Mouse (Mus musculus) heart, postnatal 25 days (tissue): ENCODE results near the gene Stpg3. TPM values are rescaled to one million over a fixed set of nuclear protein-coding genes. Genes with fewer than 3 reads are reported as not detected.
A peak's percentile ranks its signal among the peaks of the same experiment; 100 is the strongest.

ENCODE experiments used
- DNase-seq: peaks from one replicate; pipeline ENCODE4 v3.0.0; 2022; ENCODE audit warnings: low spot score
- intact Hi-C: fragments of 180-260 bp; cut with DNase I; formaldehyde crosslinking; loops from one replicate; pipeline ENCODE4 v1.15.1; 2025
- total RNA-seq, 2 experiments: library from RNA; stranded (reverse); gene quantifications; 2 replicates each; pipeline ENCODE4 v1.2.3; 2021

Stpg3 gene
- total RNA-seq, 2 experiments from 2014 or later = not detected

DNA sequence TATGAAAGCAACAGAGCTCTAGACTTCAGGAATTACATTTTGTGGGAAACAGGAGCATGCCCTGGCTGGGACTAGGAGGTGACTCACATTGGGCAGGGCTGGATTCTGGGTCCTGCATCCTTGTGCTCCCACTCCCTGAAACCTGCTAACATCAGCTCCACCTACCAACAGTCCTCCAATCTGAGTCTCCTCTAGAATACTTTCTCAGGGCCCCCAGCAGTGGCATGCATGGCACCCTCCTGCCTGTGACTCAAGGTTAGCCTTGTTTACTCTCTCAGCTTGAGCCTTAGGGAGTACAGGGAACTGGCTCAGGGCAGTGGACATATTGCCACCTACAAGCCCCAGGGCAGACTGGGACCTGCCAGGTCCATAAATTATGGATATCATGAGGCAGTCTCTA is 23.7 kb upstream of the Stpg3 start:
- intact Hi-C loops = no loop called here
- no peak for DNase-seq

DNA sequence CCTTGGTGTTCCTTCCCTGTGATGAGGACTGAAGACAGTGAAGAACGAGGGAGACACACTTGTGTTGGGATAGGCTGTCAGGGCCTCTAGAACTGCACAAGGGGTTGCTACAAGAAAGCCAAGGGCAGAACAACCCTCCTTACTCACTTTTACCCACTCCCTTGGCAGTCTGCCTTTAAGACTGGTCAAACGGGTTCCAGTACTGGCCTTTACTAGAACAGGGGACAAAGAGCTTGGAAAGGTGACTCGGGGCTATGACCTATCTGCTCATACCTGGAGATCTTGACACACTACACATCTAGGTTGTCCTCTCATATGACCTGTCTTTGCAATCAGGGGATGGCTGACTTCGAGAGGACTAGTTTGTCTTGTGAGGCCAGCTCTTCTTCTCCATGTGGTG is 23.1 kb upstream of the Stpg3 start:
- intact Hi-C loops = no loop called here
- DNase-seq = no peak

DNA sequence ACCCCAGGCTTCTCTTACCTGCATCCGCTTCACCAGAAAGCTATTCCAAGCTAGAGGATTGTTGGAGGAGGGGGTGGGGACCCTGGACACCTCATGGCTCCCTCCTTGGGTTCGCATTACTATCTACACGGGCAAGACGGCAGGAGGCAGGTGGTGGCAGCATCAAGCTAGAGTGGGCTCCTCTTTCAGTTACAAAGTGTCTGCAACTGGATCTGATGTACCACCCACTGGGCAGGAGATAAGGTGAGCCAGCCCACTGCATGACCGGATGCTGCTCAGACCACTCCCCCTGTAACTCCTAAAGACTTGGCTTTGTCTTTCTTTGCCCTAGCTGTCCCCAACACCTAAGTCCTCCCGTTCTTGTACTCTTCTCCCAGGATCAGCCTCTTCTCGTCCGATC is 22.2 kb upstream of the Stpg3 start, which contains the start of gene Rnf224:
Gene Rnf224, minus strand, starts transcription at position 174 of the 400 bp plus-strand sequence.
- no peak for DNase-seq
- intact Hi-C loops = no loop called here

DNA sequence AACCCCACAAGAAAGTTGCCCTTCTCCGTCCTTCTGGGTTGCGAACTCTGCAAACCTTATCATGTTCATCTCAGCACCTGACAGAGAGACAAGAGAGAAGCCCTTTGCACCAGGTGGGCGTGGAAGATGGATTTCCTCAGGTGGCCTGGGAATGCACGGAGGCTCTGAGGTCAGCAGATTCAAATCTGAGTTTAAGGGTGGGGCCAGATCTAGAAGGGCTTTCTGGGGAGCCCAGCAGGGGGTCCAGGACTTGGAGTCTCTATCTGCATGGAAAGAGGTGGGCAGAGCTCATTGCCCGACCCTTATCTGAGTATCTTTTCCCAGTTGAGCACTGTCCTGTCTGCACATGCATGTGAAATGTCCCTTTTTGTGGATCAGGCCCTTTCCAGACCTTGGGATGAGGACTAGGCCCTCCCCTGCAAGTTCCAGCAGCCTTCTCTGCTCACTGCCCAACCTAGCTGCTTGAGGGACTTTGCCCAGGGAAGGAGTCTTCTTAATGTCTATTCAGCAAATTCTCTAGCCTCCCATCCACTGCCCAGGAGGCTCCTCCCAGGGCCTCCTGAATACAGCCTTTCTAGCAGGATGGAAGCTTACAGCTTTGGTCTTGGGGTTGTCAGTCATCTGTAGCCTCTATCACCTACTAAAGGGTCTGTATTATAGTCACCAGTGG is 20.2 kb upstream of the Stpg3 start:
- no peak for DNase-seq
- intact Hi-C loops = no loop called here

DNA sequence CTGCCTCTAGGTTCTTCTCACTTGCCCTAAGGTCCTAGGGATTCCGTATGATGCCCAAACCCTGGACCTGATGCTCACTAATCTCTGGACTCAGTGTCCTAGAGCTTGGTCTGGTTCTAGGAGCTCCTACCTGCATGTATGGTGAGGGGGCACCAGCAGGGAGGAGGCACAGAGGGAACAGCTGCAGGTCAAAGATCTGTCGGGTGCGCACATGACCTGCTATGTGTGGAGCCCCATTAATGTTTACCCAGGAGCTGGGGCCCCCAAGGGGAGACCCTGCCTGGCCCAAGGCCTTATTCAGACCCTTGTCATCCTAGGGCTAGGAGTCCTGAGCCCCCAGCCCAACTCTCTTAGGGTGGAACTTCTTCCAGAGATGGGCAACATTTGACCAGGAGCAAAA is 19.6 kb upstream of the Stpg3 start, which contains the start of gene Slc34a3:
Gene Slc34a3, minus strand, starts transcription at position 315 of the 400 bp plus-strand sequence.
- DNase-seq = no peak
- intact Hi-C loops = no loop called here

DNA sequence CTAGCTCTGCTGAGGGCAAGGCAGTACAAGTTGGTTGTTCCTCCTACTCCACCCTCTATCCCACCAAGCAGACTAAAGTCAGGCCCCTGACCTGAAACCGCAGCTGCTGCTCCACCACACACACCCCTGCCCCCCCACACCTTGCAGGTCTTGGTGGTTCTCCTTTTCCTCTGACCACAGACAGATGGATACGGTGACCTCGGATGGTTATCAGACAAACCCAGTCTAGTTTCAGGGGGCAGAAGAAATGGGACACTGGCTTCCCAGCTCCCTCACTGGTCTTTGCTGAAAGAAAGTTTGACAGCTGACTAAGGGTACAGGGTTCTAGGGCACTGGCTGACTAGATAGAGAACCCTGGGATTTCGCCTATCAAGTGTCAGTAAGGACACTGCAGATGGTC is 19.0 kb upstream of the Stpg3 start:
- intact Hi-C loops = no loop called here
- DNase-seq = no peak

DNA sequence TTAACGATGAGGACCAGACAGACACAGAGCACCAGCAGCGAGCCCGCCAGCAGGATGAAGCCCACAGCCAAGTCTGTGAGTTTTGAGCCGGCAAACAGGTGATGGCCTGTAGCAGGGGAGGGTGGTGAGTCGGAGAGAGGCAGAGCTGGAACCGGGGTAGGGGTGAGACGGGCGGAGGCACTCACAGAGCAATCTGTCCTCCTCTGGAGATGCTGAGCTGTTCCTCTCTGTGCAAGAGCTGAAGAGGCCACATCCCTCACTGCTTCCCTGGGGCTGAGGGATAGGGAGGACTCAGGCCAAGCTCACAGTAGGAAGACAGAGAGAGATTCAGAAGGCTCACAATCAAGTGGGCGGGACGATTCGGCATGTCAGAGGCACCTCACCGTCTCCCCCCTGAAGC is 16.6 kb upstream of the Stpg3 start:
- no peak for DNase-seq
- intact Hi-C loops = no loop called here

DNA sequence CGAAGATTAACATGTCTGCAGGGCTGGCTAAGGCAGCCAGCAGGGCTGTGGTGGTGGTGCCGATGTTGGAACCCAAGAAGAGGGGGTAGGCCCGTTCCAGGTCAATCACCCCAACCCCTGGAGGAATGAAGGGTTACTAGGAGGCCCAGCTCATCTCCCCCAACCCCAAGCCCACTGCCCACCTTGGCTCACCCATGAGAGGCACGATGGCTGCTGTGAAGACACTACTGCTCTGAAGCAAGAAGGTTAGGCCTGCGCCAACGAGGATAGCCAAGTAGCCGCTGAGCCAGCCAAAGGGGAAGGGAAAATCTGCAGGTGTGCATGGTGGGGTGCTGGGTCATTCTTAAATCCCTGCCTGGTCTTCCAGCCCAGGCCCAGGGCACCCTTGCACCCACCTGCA is 16.1 kb upstream of the Stpg3 start:
- intact Hi-C loops = no loop called here
- no peak for DNase-seq

DNA sequence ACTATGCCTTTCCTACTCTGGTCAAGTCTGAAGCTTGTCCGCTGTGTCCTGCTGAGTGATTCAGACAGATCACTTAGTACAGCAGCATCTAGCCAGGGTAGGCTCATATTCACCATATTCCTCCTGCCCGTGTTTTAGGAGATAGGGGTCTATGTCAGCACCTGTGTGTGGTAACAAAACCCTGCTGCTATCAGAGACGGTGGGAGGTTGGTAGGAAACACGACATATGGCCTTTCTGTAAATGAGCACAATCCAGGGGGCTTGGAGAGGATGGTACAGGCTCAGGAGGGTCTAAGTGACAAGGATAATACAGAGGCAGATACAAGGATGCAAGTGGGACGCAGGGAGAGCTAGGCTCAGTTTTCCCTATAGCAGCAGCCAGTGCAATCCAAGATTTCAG is 15.1 kb upstream of the Stpg3 start:
- intact Hi-C loops = loop anchor here (2.0 to 5.0 kb wide), 2 partner anchors 23 to 63 kb away; no protein-coding TSS in a partner anchor
- no peak for DNase-seq

DNA sequence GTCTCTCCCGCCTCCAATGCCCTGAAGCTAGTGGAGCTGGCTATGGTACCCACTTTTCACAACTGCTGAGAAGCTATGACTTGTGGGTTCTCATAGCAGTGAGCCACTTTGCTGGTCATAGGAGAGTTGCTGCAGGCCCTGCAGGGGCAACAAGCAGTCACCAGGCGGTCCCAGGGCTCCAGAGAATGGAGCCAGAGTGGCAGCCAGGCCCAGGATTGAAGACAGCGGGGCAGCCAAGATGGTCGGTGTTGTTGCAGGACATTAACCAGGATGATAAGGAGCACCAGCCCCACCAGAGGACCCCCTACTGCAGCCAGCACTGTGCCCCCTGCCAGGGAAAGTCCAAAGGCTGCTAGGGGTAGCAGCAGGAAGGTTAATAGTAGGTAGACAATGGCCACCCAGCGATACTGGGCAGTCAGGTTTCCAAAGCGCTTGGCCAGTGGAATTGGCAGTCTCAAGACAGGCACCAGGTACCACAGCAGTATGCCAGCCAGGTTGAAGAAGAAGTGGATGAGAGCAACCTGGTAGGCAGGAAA is 14.6 kb upstream of the Stpg3 start:
- no peak for DNase-seq
- intact Hi-C loops = loop anchor here (1.0 to 5.0 kb wide), 3 partner anchors 24 to 63 kb away; no protein-coding TSS in a partner anchor

DNA sequence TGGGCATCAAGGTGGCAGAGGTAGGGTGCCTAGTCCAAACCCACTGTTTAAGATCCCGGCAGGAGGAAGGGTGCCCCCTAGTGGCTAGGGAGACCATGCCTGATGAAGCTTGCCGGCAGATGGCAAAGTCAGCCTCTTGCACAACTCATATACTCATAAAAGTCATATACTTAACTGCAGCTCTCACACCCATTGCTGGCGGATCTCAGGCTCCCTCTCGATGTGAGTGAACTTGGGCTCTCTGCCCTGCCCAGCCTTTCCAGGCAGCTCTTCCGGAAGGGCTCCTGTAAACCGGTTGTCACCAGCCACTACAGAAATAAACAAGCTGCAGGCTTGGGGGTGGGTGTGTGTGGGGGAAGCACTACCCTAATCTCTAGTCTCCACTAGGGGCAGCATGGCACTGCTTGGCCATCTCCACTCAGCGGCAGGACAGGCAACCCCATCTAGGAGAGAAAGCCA is 14.0 kb upstream of the Stpg3 start:
- intact Hi-C loops = loop anchor here (1.0 to 5.0 kb wide), 3 partner anchors 24 to 64 kb away; no protein-coding TSS in a partner anchor
- DNase-seq = peak; percentile 76

DNA sequence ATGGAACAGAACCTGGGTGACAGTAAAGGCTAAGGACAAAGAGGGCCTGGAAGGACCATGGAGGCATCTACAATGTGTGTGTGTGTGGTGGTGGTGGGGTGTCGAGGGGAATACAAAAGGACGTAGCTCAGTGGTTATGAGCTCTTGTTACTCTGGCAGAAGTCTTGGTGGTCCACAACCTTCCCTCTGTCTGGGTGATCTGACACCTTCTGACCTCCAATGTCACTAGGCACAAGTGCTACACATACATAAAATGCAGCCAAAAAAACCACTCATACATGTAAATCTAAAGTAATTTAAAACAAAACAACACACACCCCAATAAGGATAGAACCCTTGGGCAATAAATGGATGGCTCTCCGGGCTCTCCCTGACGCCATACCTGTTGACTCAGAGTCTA is 13.0 kb upstream of the Stpg3 start:
- intact Hi-C loops = loop anchor here (5.0 kb wide), 1 partner anchor 65 kb away; no protein-coding TSS in a partner anchor
- no peak for DNase-seq

DNA sequence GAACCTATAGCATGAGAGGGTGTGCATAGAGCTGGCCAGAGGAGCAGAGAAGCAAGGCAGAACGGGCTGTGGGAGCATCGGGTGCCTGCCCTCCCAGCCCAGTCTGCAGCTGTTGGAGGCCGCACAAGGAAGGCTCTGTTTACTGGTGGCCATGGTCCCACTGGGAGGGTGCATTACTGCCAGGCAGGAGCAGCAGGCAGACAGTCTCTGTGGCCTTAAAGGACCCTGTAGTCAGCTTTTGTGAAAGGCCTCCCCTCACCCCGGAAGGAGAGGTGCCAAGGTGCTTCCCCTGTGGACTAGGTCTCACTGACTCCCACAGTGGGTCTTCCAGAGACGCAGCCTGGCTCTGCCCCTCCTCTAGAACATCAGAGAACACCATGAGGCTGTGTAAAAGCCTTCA is 12.4 kb upstream of the Stpg3 start:
- intact Hi-C loops = loop anchor here (5.0 kb wide), 1 partner anchor 65 kb away; no protein-coding TSS in a partner anchor

DNA sequence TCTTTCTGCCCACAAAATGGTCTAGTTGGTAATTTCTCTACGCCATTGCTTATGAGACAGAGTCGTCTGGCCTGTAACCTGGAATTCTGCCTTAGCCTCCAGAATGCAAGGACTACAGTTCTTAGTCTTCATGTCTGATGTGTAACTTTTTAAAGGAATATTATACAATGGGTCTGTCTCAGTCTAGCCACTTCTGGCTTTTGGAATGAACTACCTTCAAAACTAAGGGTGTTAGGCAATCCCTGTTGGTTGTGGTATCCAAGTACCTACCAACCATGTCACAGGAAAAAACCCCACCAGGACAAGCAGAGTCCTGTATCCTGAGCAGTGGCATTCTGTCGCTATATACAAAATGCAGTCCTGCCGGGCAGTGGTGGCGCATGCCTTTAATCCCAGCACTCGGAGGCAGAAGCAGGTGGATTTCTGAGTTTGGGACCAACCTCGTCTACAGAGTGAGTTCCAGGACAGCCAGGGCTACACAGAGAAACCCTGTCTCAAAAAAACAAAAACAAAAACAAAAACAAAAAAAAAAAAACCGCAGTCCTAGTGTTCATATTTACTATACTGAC is 11.5 kb upstream of the Stpg3 start:
- intact Hi-C loops = loop anchor here (2.0 to 5.0 kb wide), 2 partner anchors 15 to 66 kb away; partner anchors contain the start of gene Nelfb

More for the DNA sequence above, 12.4 kb upstream of the Stpg3 start:
- DNase-seq = no peak

DNA sequence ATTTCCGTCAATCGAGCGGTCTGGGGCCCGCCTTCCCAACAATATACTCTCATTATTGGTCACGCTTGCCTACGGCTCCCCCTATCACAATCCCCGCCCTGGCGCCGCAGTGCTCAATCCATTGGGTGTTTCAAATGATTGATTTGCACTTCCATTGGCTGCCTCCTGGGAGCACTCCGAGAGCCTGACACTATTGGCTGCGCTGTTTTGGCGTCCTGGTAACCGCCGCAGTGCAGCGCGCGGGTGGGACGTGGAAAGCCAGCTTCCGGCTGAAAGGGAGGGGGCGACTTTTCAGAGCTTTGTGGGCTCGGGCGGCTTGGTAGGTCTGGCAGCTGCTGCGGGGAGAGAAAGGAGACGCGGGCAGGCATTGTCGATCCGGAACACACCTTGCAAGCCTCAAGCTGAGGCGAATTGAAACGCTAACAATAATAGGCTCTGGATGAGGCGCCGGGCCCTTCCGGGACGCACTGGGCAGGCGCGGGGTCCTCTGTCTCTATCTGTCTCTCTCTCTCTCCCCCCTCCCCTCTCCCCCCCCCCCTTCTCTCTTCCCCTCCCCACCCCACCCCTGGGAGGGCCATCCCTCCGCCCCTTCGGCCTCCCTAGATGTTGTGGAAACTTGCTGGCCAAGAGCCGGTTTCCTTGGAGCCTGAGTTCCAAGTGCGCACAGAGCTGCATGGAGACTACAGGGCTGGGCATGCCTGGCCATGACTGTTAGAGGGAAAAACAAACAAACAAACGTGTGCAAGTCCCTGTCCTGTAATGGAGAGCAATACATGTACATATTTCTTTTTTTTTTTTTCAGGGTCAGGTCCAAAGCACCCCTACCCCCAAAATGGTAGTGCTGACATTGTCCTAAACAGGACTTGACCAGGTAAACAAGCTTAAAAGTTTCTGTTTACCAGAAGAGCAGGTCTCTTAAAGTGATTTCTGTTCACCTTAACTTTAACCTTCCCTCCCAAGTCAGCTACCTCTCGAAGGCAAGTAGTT is 10.6 kb upstream of the Stpg3 start:
- intact Hi-C loops = loop anchor here (2.0 to 5.0 kb wide), 2 partner anchors 14 to 67 kb away; partner anchors contain the start of gene Nelfb
- peak; percentile 99 for DNase-seq

More for the DNA sequence above, 11.5 kb upstream of the Stpg3 start:
- DNase-seq = no peak

DNA sequence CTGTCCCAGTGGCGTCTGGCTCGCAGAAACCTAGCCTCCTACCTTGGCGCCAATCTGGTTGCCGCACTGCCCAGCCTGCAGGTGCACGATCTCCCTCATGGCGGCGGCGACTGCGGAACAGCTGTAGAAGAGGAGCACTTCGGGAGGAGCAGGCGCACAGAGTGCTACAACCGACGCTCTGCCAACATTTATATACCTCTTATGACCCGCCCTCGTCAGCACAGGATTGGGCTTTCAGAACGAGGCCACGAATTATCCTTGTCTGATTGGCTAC is 10.0 kb upstream of the Stpg3 start, which contains the start of gene Tubb4b:
Gene Tubb4b, minus strand, starts transcription at position 211 of the 274 bp plus-strand sequence.
- intact Hi-C loops = loop anchor here (2.0 kb wide), 1 partner anchor 14 kb away; the partner anchor contains the start of gene Nelfb
- DNase-seq = no peak

DNA sequence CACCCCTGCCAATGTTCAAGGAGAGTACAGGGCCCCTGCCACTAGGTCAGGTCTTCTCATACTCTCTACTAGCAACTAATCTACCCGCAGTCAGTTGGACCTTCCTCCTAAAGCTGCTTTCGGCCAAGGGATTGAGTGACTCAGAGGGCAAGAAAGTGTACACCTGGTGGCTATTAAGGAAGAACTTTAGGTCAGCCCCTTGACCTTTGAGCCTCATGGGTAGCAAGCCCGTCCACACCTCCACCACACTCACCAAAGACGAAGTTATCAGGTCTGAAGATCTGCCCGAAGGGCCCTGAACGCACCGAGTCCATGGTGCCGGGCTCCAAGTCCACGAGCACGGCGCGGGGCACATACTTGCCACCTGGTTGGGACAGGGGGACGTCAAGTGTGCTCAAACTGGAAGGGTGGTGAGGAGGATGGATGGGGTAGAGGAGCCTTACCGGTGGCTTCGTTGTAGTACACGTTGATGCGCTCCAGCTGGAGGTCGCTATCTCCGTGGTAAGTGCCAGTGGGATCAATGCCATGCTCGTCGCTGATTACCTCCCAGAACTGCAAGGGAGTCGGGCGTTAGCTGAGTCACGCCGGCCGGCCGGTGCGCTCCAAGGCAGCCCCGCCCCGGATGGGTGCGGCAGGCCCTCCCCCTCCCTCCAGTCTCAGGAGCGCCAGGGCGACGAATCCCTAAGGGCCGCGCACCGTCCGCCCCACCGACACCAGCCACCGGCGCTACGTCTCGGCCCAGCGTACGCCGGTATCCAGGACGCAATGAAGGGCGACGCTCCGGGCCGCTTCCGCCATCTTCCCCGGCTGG is 9.4 kb upstream of the Stpg3 start:
- peak; percentile 76 for DNase-seq
- intact Hi-C loops = loop anchor here (2.0 kb wide), 1 partner anchor 13 kb away; the partner anchor contains the start of gene Nelfb

DNA sequence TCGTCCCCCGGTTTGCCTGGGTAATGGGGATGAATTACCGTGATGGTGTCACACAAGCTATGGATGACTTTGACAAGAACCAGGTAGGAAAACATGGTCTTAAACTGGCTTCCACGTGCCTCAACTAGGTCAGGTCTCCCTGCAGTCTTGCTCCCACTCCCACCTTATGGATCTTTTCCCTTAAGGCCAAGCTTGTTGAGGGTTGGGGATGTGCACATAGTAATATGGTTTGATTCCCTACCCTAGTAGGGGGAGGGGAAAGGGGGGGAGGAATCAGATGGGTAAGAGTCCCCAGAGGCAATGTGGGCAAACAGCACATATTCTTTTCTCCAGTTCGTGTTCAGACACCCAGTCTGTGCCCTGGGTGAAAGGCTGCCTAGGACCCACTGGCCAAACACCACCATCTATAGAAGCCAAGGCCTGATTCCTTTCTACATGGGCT is 6.9 kb upstream of the Stpg3 start:
- intact Hi-C loops = no loop called here

DNA sequence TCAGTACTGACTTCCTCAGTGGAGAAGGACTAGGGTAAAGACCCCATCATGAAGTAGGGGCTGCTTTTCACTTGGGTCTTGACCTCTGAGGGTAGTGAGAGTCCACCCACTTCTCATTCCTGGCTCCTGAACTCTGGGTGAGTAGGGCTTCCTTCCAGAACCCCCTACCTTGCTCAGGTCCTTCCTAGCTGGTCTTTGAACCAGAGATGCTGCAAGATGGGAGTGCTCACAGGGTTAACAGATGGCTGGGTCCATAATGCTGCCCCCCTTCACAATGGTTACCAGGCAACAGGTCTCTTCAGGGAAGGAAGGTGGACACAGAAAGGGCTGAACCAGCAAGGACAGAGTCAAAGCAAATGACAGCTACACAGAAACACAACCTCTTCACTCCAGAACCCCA is 4.0 kb upstream of the Stpg3 start, which contains the start of gene Fam166a:
Gene Fam166a, plus strand, starts transcription at position 301 of the 400 bp plus-strand sequence.
- no peak for DNase-seq

More for the DNA sequence above, 6.9 kb upstream of the Stpg3 start:
- no peak for DNase-seq

More for the DNA sequence above, 4.0 kb upstream of the Stpg3 start, which contains the start of gene Fam166a:
- intact Hi-C loops = no loop called here
